Mouse (Mus musculus) CH12.LX (cell line): ENCODE results near the gene Gpatch1. TPM values are rescaled to one million over a fixed set of nuclear protein-coding genes. Genes with fewer than 3 reads are reported as not detected.

ENCODE experiments used
- DNase-seq: peaks from one replicate; pipeline ENCODE4 v3.0.0-alpha.2; 2013; ENCODE audit errors: extremely low read depth
- H3K27ac ChIP-seq: 2 replicates; pipeline ENCODE4 v1.5.1; 2012; ENCODE audit warnings: low read depth, mild to moderate bottlenecking, control low read depth, moderate library complexity; ENCODE audit not compliant: insufficient read depth
- H3K27me3 ChIP-seq: replicated peaks from 2 replicates; pipeline ENCODE3; 2012; ENCODE audit warnings: inconsistent platforms
- H3K36me3 ChIP-seq, 2 experiments: replicated peaks in 1 of 2; 2 replicates each; pipeline versions ENCODE3 to v1.6.1; 2012; ENCODE audit warnings: inconsistent platforms in 1 of 2, low read length in 1 of 2, mild to moderate bottlenecking in 1 of 2, mixed read lengths in 1 of 2, moderate library complexity in 1 of 2; ENCODE audit not compliant: control insufficient read depth in 1 of 2, insufficient read depth in 1 of 2
- H3K4me1 ChIP-seq, 2 experiments: 2 replicates each; pipeline ENCODE4 v1.6.1; 2012; ENCODE audit warnings: inconsistent platforms in 1 of 2, moderate library complexity in 1 of 2; ENCODE audit not compliant: insufficient read depth in 2 of 2, control insufficient read depth in 1 of 2
- H3K4me2 ChIP-seq: 2 replicates; pipeline ENCODE4 v1.6.1; 2012; ENCODE audit warnings: low read depth, mild to moderate bottlenecking, control low read depth; ENCODE audit not compliant: poor library complexity, insufficient read depth, severe bottlenecking
- H3K4me3 ChIP-seq, 3 experiments: fragments of 150-350 bp in 1 of 3; sonication (generic) in 1 of 3; replicated peaks in 1 of 3; 2 replicates each; pipeline versions ENCODE3 to v1.5.1; 2011 to 2012; ENCODE audit warnings: low read depth in 2 of 3, low read length in 2 of 3, mild to moderate bottlenecking in 2 of 3, moderate library complexity in 2 of 3, control low read depth in 1 of 3, improper control_type of control experiment in 1 of 3, inconsistent platforms in 1 of 3, mixed read lengths in 1 of 3; ENCODE audit not compliant: poor library complexity in 1 of 3
- H3K79me2 ChIP-seq: replicated peaks from 2 replicates; pipeline ENCODE4 v1.6.1; 2012; ENCODE audit warnings: mild to moderate bottlenecking, moderate library complexity; ENCODE audit not compliant: control insufficient read depth, poor library complexity, insufficient read depth, severe bottlenecking; ENCODE audit errors: extremely low read depth
- H3K9ac ChIP-seq: 2 replicates; pipeline ENCODE4 v1.6.1; 2012; ENCODE audit warnings: low read depth, mild to moderate bottlenecking, control low read depth, moderate library complexity; ENCODE audit not compliant: insufficient read depth
- H3K9me3 ChIP-seq: replicated peaks from 2 replicates; pipeline ENCODE3; 2012; ENCODE audit warnings: low read length, inconsistent platforms, mixed read lengths
- BHLHE40 ChIP-seq: IDR thresholded peaks from 2 replicates; pipeline ENCODE4 v1.6.1; 2011; ENCODE audit warnings: mild to moderate bottlenecking, low read depth, low read length, improper control_type of control experiment
- CHD1 ChIP-seq: IDR thresholded peaks from 2 replicates; pipeline ENCODE4 v1.6.1; 2012; ENCODE audit warnings: low read depth, low read length, improper control_type of control experiment, inconsistent platforms
- CHD2 ChIP-seq: IDR thresholded peaks from 2 replicates; pipeline ENCODE4 v1.6.1; 2011; ENCODE audit warnings: low read length, improper control_type of control experiment
- E2F4 ChIP-seq: IDR thresholded peaks from 2 replicates; pipeline ENCODE4 v1.6.1; 2011; ENCODE audit warnings: low read depth, low read length, improper control_type of control experiment; ENCODE audit not compliant: insufficient replicate concordance
- EP300 ChIP-seq: IDR thresholded peaks from 2 replicates; pipeline ENCODE4 v1.6.1; 2011; ENCODE audit warnings: low read length, improper control_type of control experiment
- GABPA ChIP-seq: IDR thresholded peaks from 2 replicates; pipeline ENCODE4 v1.6.1; 2012; ENCODE audit warnings: low read depth, low read length, improper control_type of control experiment, inconsistent platforms; ENCODE audit not compliant: insufficient replicate concordance
- JUN ChIP-seq: IDR thresholded peaks from 2 replicates; pipeline ENCODE4 v1.6.1; 2011; ENCODE audit warnings: low read depth, mild to moderate bottlenecking, low read length, improper control_type of control experiment, moderate library complexity; ENCODE audit not compliant: insufficient read depth
- JUND ChIP-seq: conservative IDR thresholded peaks from 2 replicates; pipeline ENCODE4 v1.6.1; 2011; ENCODE audit warnings: low read depth, low read length, improper control_type of control experiment
- MXI1 ChIP-seq: IDR thresholded peaks from 2 replicates; pipeline ENCODE4 v1.6.1; 2011; ENCODE audit warnings: mild to moderate bottlenecking, low read depth, low read length, improper control_type of control experiment
- MYC ChIP-seq: IDR thresholded peaks from 2 replicates; pipeline ENCODE4 v1.6.1; 2011; ENCODE audit warnings: low read depth, mild to moderate bottlenecking, improper control_type of control experiment, low read length
- NRF1 ChIP-seq: IDR thresholded peaks from 2 replicates; pipeline ENCODE4 v1.6.1; 2014; ENCODE audit warnings: low read depth, mild to moderate bottlenecking, inconsistent platforms, low read length, improper control_type of control experiment, moderate library complexity
- RCOR1 ChIP-seq: conservative IDR thresholded peaks from 2 replicates; pipeline ENCODE4 v1.6.1; 2012; ENCODE audit warnings: low read depth, mild to moderate bottlenecking, inconsistent platforms, low read length, improper control_type of control experiment
- SIN3A ChIP-seq: IDR thresholded peaks from 2 replicates; pipeline ENCODE4 v1.6.1; 2012; ENCODE audit warnings: low read length, improper control_type of control experiment, inconsistent platforms
- SMC3 ChIP-seq: IDR thresholded peaks from 2 replicates; pipeline ENCODE4 v1.6.1; 2011; ENCODE audit warnings: low read depth, low read length, improper control_type of control experiment
- TCF12 ChIP-seq: IDR thresholded peaks from 2 replicates; pipeline ENCODE4 v1.6.1; 2014; ENCODE audit warnings: low read depth, mild to moderate bottlenecking, inconsistent platforms, low read length, improper control_type of control experiment
- UBTF ChIP-seq: IDR thresholded peaks from 2 replicates; pipeline ENCODE4 v1.6.1; 2012; ENCODE audit warnings: low read depth, mild to moderate bottlenecking, inconsistent platforms, low read length, improper control_type of control experiment, moderate library complexity
- USF2 ChIP-seq: conservative IDR thresholded peaks from 2 replicates; pipeline ENCODE4 v1.6.1; 2011; ENCODE audit warnings: low read depth, low read length, improper control_type of control experiment
- ZC3H11A ChIP-seq: IDR thresholded peaks from 2 replicates; pipeline ENCODE4 v1.6.1; 2012; ENCODE audit warnings: low read depth, mild to moderate bottlenecking, inconsistent platforms, low read length, improper control_type of control experiment
- ZKSCAN1 ChIP-seq: IDR thresholded peaks from 2 replicates; pipeline ENCODE4 v1.6.1; 2012; ENCODE audit warnings: low read depth, inconsistent platforms, low read length, improper control_type of control experiment, borderline replicate concordance
- ZNF384 ChIP-seq: IDR thresholded peaks from 2 replicates; pipeline ENCODE4 v1.6.1; 2012; ENCODE audit warnings: low read depth, low read length, improper control_type of control experiment, inconsistent platforms
- dilution Hi-C: fragments of 300-500 bp; cut with MboI; formaldehyde crosslinking; loops from 2 replicates; pipeline ENCODE4 v1.14.3; 2020; ENCODE audit warnings: low sequenced_read_pairs; ENCODE audit not compliant: extremely low pct_unique_long_range_greater_than_20kb, extremely low pct_ligation_motif_present
- in situ Hi-C: fragments of 300-500 bp; cut with MboI; formaldehyde crosslinking; loops from 3 replicates; pipeline ENCODE4 v1.14.3; 2019; ENCODE audit warnings: low sequenced_read_pairs, low pct_ligation_motif_present, low pct_unique_long_range_greater_than_20kb, mixed read lengths
- polyA plus RNA-seq: library from polyadenylated mRNA; unstranded; fragments of >175 nt; gene quantifications from 2 replicates; pipeline ENCODE4 v1.2.1, GENCODE M21; 2012; ENCODE audit warnings: low read depth; ENCODE audit not compliant: insufficient read length
- total RNA-seq, 2 experiments: library from RNA; depleted of rRNA; stranded (reverse); fragments of 300-350 nt in 1 of 2; fragments of >200 nt in 1 of 2; gene quantifications; 2 replicates each; pipeline ENCODE4 v1.2.3; 2012 to 2014

The Gpatch1 gene
- total and polyA plus RNA-seq, 3 experiments, result 4.3 to 14.2 (median 6.9) TPM

DNA sequence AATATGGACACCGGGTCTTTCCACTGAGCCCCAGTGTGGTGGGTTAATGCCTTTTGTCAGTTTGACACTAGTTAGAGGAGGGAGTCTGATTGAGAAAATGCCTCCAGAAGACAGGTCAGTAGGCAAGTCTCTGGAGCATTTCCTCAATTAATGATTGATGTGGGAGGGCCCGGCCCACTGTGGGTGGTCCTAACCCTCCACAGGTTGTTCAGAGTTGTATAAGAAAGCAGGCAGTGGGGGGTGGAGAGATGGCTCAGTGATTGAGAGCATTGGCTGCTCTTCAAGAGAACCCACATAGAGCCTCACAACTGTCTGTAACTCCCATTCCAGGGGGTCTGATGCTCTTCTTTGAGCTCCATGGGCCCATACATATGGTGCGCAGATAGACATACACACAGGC is 13.3 kb upstream of the Gpatch1 start:
- no peak overlapping the region for H3K4me2 ChIP-seq
- dilution Hi-C loops, result no loop called here
- peaks cover 55% of the 10 kb centered on the region for H3K27me3 ChIP-seq
- no peaks in the 10 kb centered on the region for H3K36me3 ChIP-seq
- H3K9me3 ChIP-seq, result peaks cover 5% of the 10 kb centered on the region
- no peak overlapping the region for H3K4me3 ChIP-seq
- H3K27ac ChIP-seq, result no peak overlapping the region
- no peaks in the 10 kb centered on the region for H3K79me2 ChIP-seq
- H3K4me1 ChIP-seq, result peaks cover 9 to 14% of the 10 kb centered on the region in 2 experiments
- H3K9ac ChIP-seq, result no peak overlapping the region
- in situ Hi-C loops, result no loop called here
- DNase-seq, result no peak
- TF ChIP-seq BHLHE40 (no peak), MXI1 (no peak), TCF12 (no peak), USF2 (no peak), RCOR1 (no peak), ZC3H11A (no peak), E2F4 (no peak), ZKSCAN1 (no peak), JUND (no peak), EP300 (no peak), JUN (no peak), NRF1 (no peak), CHD1 (no peak), ZNF384 (no peak), SMC3 (no peak)

DNA sequence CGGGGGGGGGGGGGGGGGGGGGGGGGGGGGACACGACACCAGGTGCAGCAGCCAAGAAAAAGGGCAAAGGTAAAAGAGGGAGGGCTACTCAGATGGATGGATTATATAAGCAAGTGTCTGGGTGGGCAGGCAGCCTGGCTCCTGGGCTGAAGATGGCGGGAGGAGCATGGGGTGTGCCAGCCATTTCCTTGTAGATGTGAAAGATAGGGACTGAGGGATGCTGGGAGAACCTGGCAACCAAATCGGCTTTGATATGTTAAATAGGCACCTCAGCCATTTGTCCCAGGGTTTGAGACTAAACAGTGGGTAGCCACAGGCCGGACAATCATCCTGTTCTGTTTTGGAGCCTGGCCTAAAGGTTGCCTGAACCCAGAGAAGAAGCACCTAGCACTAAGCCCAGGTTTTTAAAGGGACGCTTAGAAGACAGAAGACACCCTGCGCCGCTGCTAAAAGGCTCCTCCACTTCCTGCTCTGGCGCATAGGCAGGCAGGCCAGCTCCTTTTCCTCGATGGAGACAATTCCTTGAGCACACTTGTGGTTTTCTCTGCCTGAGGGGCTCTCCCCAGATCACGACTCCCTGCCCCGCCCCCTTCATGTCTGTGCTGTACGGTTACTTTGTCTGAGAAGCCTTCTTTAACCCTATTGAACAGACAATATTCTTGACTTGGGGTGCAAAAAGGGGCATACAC is 4.6 kb upstream of the Gpatch1 start:
- Histone ChIP-seq H3K36me3 (no peaks in the 10 kb centered on the region), H3K9ac (no peak overlapping the region), H3K79me2 (no peaks in the 10 kb centered on the region), H3K27ac (no peak overlapping the region), H3K27me3 (peaks cover 7% of the 10 kb centered on the region), H3K4me1 (no peaks in the 10 kb centered on the region), H3K9me3 (peaks cover 3% of the 10 kb centered on the region), H3K4me3 (no peak overlapping the region), H3K4me2 (no peak overlapping the region)
- dilution Hi-C loops (no loop called here), in situ Hi-C loops (no loop called here)
- DNase-seq, result no peak
- TF ChIP-seq CHD2 (no peak), NRF1 (no peak), GABPA (no peak), MYC (no peak), UBTF (no peak), SIN3A (no peak)
